Mouse (Mus musculus) erythroblast, embryonic 14.5 days (primary cell): ENCODE data around the gene Ccm2l.

Experiments
- GATA1 ChIP-seq: IDR thresholded peaks from 2 replicates; pipeline ENCODE4 v1.6.1; 2012; ENCODE audit warnings: low read length, inconsistent platforms, mixed read lengths
- TAL1 ChIP-seq: IDR thresholded peaks from 3 replicates; pipeline ENCODE4 v1.6.1; 2012; ENCODE audit warnings: low read length, inconsistent platforms, mixed read lengths

GRCm38 (mm10) chr2:153055270-153055920, 10.4 kb upstream of the Ccm2l start:
- TF ChIP-seq GATA1 (no peak), TAL1 (no peak)
